Mouse (Mus musculus) lung, embryonic 16.5 days (tissue): ENCODE measurements at regions not wholly inside any gene's neighbourhood (a gene's known extent, or its start where the extent isn't known, plus 50 kb on each side); places are given as distances from the start of the nearest gene placed in this dataset.

Source experiments
- ATAC-seq: fragments of 200-750 bp; cut with Nextera tagmentation; 2 replicates; pipeline ENCODE4 v1.8.0; 2017; ENCODE audit warnings: low read depth, mild to moderate bottlenecking, moderate library complexity
- H3K27ac ChIP-seq: fragments of 300-500 bp; sonication (generic); 2 replicates; pipeline ENCODE4 v1.5.1; 2014; ENCODE audit warnings: mild to moderate bottlenecking, control low read depth, low read length
- H3K27me3 ChIP-seq: fragments of 300-500 bp; sonication (generic); 2 replicates; pipeline ENCODE4 v1.6.1; 2014; ENCODE audit warnings: low read depth, low read length, mixed read lengths; ENCODE audit not compliant: control insufficient read depth, insufficient read depth
- H3K36me3 ChIP-seq: fragments of 300-500 bp; sonication (generic); 2 replicates; pipeline ENCODE4 v1.6.1; 2014; ENCODE audit warnings: low read length; ENCODE audit not compliant: control insufficient read depth, insufficient read depth
- H3K4me1 ChIP-seq: fragments of 300-500 bp; sonication (generic); replicated peaks from 2 replicates; pipeline ENCODE4 v1.6.1; 2014; ENCODE audit warnings: low read length, mixed read lengths; ENCODE audit not compliant: control insufficient read depth, insufficient read depth
- H3K4me2 ChIP-seq: fragments of 300-500 bp; sonication (generic); 2 replicates; pipeline ENCODE4 v1.6.1; 2014; ENCODE audit warnings: low read depth, low read length, control low read depth
- H3K4me3 ChIP-seq: fragments of 300-500 bp; sonication (generic); 2 replicates; pipeline ENCODE4 v1.5.1; 2014; ENCODE audit warnings: mild to moderate bottlenecking, low read length, control low read depth
- H3K9ac ChIP-seq: fragments of 300-500 bp; sonication (generic); 2 replicates; pipeline ENCODE4 v1.6.1; 2014; ENCODE audit warnings: low read length, control low read depth
- H3K9me3 ChIP-seq: fragments of 300-500 bp; sonication (generic); 2 replicates; pipeline ENCODE4 v1.6.1; 2016; ENCODE audit warnings: low read length; ENCODE audit not compliant: control insufficient read depth
- WGBS: fragments of 180-500 bp; shearing (Covaris S2); extraction: QIAGEN DNeasy Blood & Tissue Kit; methylation state at CpG from one replicate; pipeline ENCODE4 v1.1.7; 2014; 5-methylcytosine and 5-hydroxymethylcytosine counted together

- Histone ChIP-seq H3K27me3 (no peaks in the 10 kb centered on the region), H3K4me1 (peaks cover 10% of the 10 kb centered on the region), H3K4me3 (no peak overlapping the region), H3K9ac (no peak overlapping the region), H3K27ac (no peak overlapping the region), H3K9me3 (no peaks in the 10 kb centered on the region), H3K36me3 (no peaks in the 10 kb centered on the region), H3K4me2 (no peak overlapping the region)
- no peak for ATAC-seq
- WGBS: 49% methylated on average over 14 of the region's 14 CpGs
These were observed 190.1 kb downstream of the 4933412E24Rik start for GRCm38 (mm10) chr15:59826164-59826950.

- Histone ChIP-seq H3K36me3 (no peaks in the 10 kb centered on the region), H3K4me2 (no peak overlapping the region), H3K9me3 (no peaks in the 10 kb centered on the region), H3K27ac (peak overlapping the region; percentile 86), H3K4me1 (peaks cover 10% of the 10 kb centered on the region), H3K9ac (no peak overlapping the region), H3K4me3 (no peak overlapping the region), H3K27me3 (no peaks in the 10 kb centered on the region)
- WGBS: 36% methylated on average over 2 of the region's 2 CpGs
- peak; percentile 35; the same call in 1 of the 2 replicates for ATAC-seq
These were observed 192.5 kb downstream of the 4933412E24Rik start for GRCm38 (mm10) chr15:59823921-59824320.

- Histone ChIP-seq H3K27ac (peak overlapping the region; percentile 86), H3K9me3 (no peaks in the 10 kb centered on the region), H3K4me1 (peaks cover 10% of the 10 kb centered on the region), H3K4me3 (no peak overlapping the region), H3K4me2 (no peak overlapping the region), H3K9ac (no peak overlapping the region), H3K36me3 (no peaks in the 10 kb centered on the region), H3K27me3 (no peaks in the 10 kb centered on the region)
- ATAC-seq: peak; percentile 94
- 55% methylated on average over 3 of the region's 3 CpGs for WGBS
These were observed 193.3 kb downstream of the 4933412E24Rik start for GRCm38 (mm10) chr15:59822995-59823681.

- no peak overlapping the region for H3K27ac ChIP-seq
- H3K9me3 ChIP-seq: no peaks in the 10 kb centered on the region
- ATAC-seq: no peak
- peaks cover 6% of the 10 kb centered on the region; the same call in 1 of the 2 replicates for H3K4me1 ChIP-seq
- no peak overlapping the region for H3K4me3 ChIP-seq
- H3K36me3 ChIP-seq: no peaks in the 10 kb centered on the region
- H3K4me2 ChIP-seq: no peak overlapping the region
- H3K27me3 ChIP-seq: no peaks in the 10 kb centered on the region
- WGBS: 75% methylated on average over 10 of the region's 10 CpGs
- no peak overlapping the region for H3K9ac ChIP-seq
These were observed 196.1 kb downstream of the 4933412E24Rik start for GRCm38 (mm10) chr15:59820317-59820716.

- Histone ChIP-seq H3K4me1 (no peaks in the 10 kb centered on the region), H3K27me3 (no peaks in the 10 kb centered on the region), H3K9me3 (no peaks in the 10 kb centered on the region), H3K4me3 (no peak overlapping the region), H3K27ac (no peak overlapping the region), H3K36me3 (no peaks in the 10 kb centered on the region), H3K4me2 (no peak overlapping the region), H3K9ac (no peak overlapping the region)
- no peak for ATAC-seq
- WGBS: 46% methylated on average over 8 of the region's 8 CpGs
These were observed 200.4 kb downstream of the 4933412E24Rik start for GRCm38 (mm10) chr15:59816031-59816430.

GRCm38 (mm10) chr15:59811566-59811965 is 204.8 kb downstream of the 4933412E24Rik start:
- WGBS: 44% methylated on average over 3 of the region's 3 CpGs
- H3K4me3 ChIP-seq: no peak overlapping the region
- H3K27me3 ChIP-seq: no peaks in the 10 kb centered on the region
- H3K36me3 ChIP-seq: no peaks in the 10 kb centered on the region
- no peak overlapping the region for H3K27ac ChIP-seq
- no peaks in the 10 kb centered on the region for H3K4me1 ChIP-seq
- no peak overlapping the region for H3K4me2 ChIP-seq
- H3K9me3 ChIP-seq: peaks cover 3% of the 10 kb centered on the region; the same call in 1 of the 2 replicates
- no peak overlapping the region for H3K9ac ChIP-seq
- no peak for ATAC-seq

- H3K4me1 ChIP-seq: no peaks in the 10 kb centered on the region
- no peak overlapping the region for H3K4me2 ChIP-seq
- peaks cover 3% of the 10 kb centered on the region; the same call in 1 of the 2 replicates for H3K9me3 ChIP-seq
- no peak overlapping the region for H3K4me3 ChIP-seq
- no peaks in the 10 kb centered on the region for H3K27me3 ChIP-seq
- no peak for ATAC-seq
- H3K9ac ChIP-seq: no peak overlapping the region
- H3K27ac ChIP-seq: no peak overlapping the region
- WGBS: 89% methylated on average over 6 of the region's 6 CpGs
- no peaks in the 10 kb centered on the region for H3K36me3 ChIP-seq
These were observed 207.1 kb downstream of the 4933412E24Rik start for GRCm38 (mm10) chr15:59809361-59809760.

GRCm38 (mm10) chr15:59807723-59808122 is 208.7 kb downstream of the 4933412E24Rik start:
- no peaks in the 10 kb centered on the region for H3K36me3 ChIP-seq
- H3K4me2 ChIP-seq: no peak overlapping the region
- no peak overlapping the region for H3K9ac ChIP-seq
- H3K27ac ChIP-seq: no peak overlapping the region
- no peaks in the 10 kb centered on the region for H3K4me1 ChIP-seq
- H3K27me3 ChIP-seq: no peaks in the 10 kb centered on the region
- no peak overlapping the region for H3K4me3 ChIP-seq
- peaks cover 3% of the 10 kb centered on the region; the same call in 1 of the 2 replicates for H3K9me3 ChIP-seq
- ATAC-seq: no peak
- WGBS: 79% methylated on average over 6 of the region's 6 CpGs

- Histone ChIP-seq H3K9ac (no peak overlapping the region), H3K9me3 (peaks cover 3% of the 10 kb centered on the region; the same call in 1 of the 2 replicates), H3K36me3 (no peaks in the 10 kb centered on the region), H3K27me3 (no peaks in the 10 kb centered on the region), H3K27ac (no peak overlapping the region), H3K4me2 (no peak overlapping the region), H3K4me1 (no peaks in the 10 kb centered on the region), H3K4me3 (no peak overlapping the region)
- 78% methylated on average over 2 of the region's 2 CpGs for WGBS
- ATAC-seq: no peak
These were observed 210.6 kb downstream of the 4933412E24Rik start for GRCm38 (mm10) chr15:59805771-59806170.
